Mouse (Mus musculus): ENCODE measurements around the gene Gadl1.
A peak's percentile ranks its signal among the peaks of the same experiment; 100 is the strongest.

Gene Gadl1

DNA sequence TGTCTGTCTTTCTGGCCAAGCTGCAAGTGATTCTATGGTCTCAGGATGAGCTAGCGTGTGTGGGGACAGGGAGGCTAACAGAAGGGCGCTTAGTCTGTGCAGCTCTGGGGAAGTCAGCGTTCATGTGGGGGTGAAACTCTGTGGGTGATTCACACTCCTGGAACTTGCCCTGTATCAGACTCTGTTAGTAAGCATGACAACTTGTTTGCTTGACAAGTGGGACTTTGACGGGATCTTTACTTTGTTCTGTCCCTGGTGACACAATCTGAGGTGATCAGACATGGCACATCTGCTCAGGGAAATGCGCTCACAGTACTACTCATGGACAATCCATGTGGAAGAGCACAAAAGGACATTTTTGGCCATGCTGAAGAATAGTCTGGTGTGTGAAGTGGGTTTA lies 178.0 kb downstream of the Gadl1 start:
- DNase-seq (ENCODE audit: low spot score in 2 of 2), result no peak

DNA sequence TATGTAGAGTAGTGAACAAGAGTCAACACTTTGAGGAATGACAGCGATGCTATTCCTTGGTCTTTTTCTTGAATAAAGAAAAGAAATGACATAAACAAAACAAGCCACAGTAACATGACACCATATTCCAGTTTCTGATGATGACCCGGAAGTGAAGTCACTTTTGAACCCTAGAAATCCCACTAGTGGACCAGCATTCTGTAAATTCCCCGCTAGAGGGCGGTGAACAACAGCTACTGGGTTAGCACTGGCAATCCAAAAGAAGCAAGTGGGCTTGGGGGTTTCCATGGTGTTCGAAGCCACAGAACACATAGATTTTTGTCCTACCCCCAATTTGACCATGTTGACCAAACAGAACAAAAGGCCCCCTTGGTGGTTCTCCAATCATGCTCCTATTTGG lies 178.6 kb downstream of the Gadl1 start:
- peak; percentile 54 to 70 for DNase-seq (ENCODE audit: low spot score in 2 of 2)

DNA sequence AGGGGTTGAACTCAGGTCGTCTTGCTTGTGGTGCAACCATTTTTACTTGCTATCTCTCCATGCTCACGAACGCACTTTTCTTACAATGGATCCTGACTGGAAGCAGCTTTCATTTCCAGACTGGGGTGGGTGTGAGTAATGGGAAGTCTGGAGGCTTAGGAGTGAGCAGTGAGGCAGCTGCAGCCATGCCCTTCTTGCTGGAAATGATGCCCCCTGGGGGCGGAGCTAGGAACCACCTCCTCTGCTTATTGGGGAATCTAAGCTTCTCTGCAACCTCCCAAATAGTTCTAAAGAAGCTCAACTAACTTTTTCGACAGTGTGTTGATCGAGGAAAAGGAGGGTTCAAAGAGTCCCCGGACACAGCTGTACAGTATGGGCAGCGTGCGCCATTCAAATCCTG lies 179.7 kb downstream of the Gadl1 start:
- DNase-seq (ENCODE audit: low spot score in 2 of 2), result no peak

DNA sequence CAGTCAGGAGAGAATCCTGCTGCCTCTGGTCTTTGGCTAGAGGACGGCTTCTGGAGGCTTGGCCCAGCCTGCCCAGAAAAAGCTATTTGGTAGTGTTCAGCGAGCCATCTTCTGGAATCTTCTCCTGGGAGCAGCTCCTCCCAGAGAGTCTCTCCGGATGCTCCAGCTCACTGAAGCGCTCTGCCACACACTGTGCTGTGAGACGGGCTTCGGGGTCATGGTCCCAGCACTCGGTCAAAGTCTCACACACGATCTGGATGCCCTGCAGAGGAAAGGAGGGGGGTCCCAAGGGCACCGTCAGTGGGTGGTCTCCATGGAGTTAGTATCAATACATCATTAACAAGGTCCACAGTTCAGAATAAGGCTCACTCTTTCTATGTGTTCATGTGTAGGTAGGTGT lies 181.0 kb downstream of the Gadl1 start:
- DNase-seq (ENCODE audit: low spot score in 2 of 2), result no peak

DNA sequence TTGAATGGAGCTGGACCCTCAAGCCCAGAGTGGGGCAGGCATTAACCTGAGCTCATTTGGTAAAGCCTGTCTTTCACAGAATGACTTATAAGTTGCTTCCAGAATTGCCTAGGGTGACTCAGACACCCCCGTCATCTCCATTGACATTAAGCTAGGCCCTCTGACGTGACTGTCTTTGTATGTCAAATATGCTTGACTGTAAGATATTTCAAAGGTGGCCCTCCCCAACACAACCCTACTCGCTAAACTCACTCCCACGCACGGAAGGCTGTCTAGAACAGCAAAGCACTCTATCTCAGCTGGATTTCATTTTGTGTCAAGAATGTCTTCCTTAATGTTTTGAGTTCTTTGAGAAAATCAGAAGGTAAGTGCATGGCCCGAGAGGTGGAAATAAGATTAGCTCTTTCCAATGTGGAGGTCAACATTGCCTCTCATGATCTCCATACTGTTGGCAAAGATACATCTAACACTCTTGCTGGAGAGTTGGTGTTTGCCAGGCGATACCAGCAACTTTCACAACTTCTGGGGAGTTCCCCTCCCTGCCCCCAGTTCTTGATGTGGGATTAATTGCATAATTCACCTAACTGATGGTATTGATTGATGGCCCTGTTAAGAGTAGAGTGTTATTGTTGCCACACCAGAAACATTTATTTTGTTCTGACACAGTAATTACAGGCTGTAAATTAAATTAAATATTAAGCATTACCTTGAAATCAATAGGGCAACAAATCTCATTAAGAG lies 182.0 kb downstream of the Gadl1 start:
- DNase-seq (ENCODE audit: low spot score in 2 of 2), result no peak

DNA sequence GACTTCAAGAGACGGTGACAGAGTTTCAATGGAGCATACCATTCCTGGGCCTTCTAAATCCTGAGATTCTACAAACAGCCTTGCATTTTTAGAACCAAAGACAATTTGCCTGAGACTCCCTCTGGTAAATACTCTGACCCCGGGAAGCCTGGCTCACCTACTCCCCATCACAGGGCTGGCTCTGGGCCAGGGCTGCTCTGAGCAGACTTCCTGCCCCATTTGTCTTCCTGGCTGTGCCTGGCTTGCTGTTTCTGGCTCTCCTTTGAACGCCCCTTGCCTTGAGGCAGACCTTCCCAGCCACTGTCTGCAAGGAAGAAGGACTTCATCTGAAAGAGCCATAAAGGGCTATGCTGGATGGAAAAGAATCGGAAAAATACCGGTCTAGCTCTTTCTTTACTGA lies 182.7 kb downstream of the Gadl1 start:
- DNase-seq (ENCODE audit: low spot score in 2 of 2), result peak; percentile 42 to 46

DNA sequence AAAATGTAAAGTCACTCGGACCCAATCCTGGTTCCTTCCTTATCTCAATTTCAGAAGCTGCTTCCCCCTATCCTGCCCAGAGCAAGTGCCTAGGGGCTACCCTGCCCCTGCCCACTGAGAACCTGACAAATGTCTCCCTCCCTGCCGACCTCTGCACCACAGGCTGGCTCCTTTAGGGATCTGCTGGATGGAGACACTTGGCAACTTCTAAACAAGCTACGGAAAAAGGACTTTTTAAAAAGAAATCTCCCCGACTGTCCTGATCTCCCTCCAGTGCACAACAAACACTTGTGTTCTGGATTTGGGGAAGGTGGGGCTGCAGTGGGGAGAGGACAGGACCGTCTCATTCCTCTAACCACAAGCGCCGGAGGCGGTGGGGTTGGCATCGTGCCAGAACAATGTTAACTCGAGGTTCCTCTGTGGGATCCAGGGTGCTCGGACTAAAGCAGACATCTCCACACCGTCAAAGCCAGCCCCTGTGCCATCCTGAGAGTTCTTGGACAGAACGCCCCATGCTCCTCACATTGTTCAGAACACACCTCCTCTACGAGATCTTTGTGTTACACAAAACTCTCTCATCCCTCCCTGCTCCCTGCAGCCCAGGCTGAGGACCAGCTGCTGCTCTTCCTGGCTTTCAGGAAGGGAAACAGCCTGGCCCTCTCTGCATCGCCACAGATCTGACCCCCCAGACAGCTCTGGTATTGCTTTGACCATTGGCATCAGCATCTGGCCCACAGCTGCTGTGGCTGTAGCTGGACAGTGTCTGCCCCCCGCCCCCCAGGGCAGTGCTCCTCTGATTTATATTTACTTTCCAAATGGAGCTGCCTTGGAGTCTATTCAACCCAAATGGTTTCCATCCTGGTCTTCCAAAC lies 189.7 kb downstream of the Gadl1 start:
- peak; percentile 43 to 63 for DNase-seq (ENCODE audit: low spot score in 2 of 2)

DNA sequence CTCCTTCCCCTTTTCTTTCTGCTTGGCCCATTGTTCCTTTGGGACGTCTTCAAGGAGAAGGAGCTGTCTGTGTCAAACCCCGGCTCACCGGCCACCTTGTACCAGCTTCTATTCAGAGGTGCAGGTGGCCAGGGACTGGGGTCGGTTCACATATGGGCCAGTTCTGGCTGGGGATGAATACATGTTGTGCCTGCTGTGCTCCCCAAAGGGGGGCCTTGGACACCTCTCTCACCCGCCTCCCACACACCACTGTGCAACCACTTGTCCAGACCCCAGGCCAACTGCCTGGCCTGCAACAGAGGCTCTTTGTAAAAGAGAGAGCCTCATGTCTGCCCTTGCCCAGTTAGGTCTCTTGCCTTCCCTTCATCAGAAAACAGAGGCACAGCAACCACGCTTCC lies 190.3 kb downstream of the Gadl1 start:
- DNase-seq (ENCODE audit: low spot score in 2 of 2), result no peak

DNA sequence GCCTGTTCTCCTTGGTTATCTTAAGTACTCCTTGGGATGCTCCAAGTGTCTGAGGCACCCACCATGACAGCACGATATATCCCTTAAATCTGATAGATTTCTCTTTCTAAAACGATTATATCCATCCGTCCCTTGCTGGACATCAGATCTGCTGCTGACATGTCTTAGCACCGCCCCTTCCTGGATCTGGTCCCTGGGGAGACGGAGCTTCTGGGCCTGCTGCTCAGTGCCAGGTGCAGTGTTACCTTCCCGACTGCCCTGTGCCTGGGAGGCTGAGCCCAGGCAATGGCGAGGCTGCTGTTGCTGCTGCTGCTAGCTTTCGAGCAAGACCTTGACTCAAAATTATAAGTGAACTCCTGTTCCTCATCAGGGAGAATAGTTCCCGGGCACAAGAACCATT lies 190.8 kb downstream of the Gadl1 start:
- no peak for DNase-seq (ENCODE audit: low spot score in 2 of 2)

DNA sequence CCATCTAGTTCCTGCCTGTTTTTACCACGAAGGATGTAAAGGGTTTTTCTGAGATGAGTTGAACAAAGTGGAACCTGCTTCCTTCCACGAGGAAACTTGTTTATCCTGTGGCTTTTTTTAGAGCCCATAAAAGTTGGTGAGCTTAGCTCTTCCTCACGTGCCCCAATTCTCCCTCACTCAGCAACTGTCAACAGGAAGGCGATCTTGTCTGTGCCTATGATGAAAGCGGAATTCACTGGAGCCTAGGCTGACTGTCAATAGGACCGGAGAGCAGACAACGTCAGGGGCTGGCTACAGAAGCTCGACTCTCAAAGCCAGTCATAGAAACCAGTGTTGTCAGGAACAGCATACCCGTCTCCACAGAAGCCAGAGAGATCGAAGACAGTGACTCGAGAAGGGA lies 192.6 kb downstream of the Gadl1 start:
- DNase-seq (ENCODE audit: low spot score in 2 of 2), result peak in 1 of 2 experiments; percentile 50

DNA sequence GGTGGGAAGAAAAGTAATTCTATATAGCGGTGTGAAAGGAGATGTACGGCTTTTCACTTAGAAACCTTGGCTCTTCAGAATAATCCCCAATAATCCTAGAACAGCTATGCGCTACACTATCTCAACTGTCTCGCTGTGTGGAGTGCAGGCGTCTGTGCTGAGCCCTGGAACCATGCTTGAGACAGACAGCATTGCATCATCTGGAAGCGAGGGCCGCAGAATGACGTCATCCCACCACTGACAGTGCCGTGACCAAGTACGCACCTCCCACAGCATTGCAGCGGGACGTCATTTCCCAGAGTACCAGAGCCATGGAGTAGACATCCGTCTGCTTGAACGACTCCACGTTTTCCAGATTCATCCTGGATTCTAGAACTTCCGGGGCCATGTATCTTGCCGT lies 195.5 kb downstream of the Gadl1 start:
- DNase-seq (ENCODE audit: low spot score in 2 of 2), result no peak

DNA sequence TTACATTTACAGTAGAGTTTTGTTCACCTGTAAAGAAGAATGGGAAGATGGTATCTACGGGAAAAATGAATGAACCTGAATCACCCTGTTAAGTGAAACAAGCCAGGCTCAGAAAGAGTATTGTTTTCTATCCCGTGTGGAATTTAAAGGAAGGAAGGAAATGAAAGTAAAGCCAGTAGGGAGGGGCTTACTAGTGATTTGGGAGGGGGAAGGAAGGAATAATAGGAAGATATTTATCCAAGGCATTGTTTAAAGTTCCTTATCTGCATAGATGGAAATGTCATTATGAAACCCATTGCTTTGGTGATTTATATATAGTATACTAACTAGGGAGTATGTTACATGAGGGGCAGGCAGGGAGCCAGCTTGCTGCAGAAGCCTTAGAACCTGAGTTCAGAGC lies 199.5 kb downstream of the Gadl1 start:
- DNase-seq (ENCODE audit: low spot score in 2 of 2), result no peak

DNA sequence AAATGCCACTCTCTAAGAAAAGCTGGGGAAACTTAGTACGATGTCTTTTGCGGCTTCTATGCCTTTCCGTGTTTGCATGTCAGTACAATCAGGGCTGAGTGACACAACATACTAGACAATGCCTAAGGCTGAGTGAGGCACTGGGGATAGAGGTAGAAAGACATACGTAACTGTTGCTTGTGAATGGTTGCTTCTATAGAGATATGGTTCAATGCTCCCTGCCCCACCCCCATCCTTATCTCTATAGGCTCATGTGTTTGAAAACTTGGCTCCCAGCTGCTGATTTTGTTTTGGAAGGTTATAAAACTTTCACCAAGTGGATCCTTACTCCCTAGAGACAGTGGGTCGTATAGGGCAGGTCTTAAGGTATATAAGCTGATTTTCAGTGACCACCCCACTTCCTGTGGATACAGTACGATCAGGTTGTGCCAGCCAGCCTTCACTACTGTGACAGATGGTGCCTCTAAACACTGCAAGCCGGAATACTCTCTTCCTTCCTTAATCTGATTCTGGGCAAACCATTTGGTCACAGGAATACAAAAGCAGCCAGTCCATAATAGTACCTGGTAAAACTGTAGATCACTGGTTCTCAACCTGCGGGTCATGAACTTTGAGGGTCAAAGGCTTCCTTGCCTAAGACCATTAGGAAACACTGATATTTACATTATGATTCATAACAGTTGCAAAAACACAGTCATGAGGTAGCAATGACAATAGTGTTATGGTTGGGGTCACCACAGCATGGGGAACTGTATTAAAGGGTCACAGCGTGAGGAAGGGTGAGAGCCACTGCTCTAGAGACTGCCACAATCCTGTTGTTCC lies 202.1 kb downstream of the Gadl1 start:
- DNase-seq (ENCODE audit: low spot score in 2 of 2), result no peak

DNA sequence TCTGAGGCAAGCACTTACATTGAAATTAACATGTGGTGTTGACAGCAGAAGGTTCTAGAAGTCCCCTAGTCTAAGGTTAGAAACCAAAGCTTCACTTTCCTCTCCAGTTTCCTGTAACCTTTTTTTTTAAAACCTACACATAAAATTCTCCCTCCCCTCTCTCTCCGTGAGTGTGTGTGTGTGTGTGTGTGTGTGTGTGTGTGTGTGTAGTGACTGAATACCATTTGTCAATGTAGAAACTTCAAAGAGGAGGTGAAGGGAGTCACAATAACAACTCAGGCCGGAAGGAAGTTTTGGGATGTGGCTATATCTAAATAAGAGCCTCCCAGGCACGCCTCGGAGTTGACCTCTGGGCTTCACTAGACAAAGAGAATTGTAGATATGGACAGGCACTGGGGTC lies 205.1 kb downstream of the Gadl1 start:
- peak; percentile 46 to 66 for DNase-seq (ENCODE audit: low spot score in 2 of 2)

DNA sequence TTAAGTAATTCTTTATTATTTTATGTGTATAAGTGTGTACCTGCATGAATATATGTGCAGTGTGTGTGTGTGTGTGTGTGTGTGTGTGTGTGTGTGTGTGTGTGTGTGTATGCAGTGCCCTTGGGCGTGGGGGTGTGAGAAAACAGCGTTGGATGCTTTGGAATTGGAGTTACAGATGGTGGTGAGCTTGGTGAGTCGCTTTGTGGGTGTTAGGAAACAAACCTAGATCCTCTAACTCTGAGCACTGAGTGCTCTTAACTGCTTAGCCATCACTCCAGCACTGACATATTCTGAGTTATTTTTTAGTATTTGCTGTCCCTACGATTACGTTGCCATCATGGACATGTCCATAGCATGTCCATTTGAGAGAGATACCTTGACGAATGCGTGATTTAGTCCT lies 206.6 kb downstream of the Gadl1 start:
- no peak for DNase-seq (ENCODE audit: low spot score in 2 of 2)

DNA sequence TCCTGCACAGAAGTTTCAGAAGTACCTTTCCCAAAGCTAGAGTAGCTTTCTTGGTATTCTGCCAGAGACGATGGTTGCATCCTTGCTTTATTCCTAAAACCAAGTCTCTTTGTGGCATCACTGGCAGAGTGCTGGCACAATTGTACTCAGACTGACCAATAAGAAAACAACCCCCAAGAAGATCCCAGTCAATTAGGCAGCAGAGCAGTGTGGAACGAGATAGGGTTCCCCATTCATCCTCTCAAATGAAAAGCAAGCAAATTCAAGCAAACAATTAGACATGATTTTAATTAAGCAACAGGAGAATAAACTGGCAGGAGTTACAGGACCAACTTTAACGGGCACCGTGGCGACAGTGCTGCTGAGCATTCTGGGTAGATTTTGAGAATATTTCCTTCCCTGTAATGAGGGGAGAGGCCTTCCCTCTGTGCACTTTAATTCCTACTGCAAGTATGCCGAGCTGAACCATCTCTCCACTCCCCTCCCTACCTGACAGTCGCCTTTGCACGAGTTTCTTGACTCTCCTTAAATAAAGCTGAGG lies 209.1 kb downstream of the Gadl1 start:
- DNase-seq (ENCODE audit: low spot score in 2 of 2), result no peak

DNA sequence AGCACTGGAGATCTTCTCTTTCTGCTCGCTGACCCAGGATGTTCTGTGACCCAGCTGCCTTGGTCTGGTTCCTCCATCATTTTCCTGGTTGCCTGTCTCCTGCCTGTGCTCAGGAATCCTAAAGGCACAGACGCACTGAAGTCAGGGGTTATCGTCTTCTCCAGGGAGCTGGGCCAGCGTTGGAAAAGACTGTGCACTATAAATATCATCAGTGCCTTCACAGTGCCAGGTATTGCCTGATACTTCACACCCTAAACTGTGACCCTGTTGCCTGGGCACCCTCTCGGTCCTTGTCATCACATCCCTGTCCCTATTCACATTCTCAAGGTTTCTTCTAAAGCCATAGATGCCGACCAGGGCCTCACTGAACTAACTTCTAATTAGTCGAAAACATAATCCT lies 210.7 kb downstream of the Gadl1 start:
- peak in 1 of 2 experiments; percentile 49 for DNase-seq (ENCODE audit: low spot score in 2 of 2)

DNA sequence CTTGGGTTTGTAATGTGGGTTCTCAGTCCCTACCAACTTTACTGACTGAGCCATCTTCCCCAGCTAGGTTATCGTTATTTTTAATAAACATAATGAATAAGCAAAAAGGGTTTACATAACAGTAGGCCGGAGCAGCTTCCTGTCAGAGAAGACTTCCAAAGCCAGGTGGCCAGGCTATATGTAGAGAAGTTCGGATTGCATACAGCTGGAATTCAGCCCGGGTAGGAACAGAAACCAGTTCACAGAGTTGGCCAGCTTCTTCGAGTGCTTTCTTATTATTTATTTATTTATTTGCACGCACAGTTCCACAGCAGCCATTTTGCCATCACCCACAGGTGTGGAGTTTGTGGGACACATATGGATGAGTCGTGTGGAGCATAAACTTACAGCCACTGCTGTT lies 212.2 kb downstream of the Gadl1 start:
- DNase-seq (ENCODE audit: low spot score in 2 of 2), result no peak

DNA sequence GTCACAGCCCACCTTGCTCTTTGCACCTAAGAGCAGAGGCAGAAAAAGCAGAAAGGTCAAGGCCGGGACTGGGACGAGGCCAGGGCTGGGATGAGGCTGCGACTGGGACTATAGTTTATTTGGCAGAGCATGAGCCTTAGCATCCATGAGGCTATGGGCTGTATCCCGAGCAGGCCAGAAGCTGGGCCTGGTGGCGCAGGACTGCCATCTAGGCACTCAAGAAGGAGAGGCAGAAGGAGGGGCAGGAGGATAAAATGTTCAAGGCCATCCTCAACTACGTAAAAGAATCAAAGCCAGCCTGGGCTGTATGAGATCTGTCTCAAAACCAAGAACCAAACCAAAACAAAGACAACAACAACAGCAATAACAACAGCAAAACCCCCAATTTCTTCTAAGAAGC lies 213.3 kb downstream of the Gadl1 start:
- no peak for DNase-seq (ENCODE audit: low spot score in 2 of 2)

DNA sequence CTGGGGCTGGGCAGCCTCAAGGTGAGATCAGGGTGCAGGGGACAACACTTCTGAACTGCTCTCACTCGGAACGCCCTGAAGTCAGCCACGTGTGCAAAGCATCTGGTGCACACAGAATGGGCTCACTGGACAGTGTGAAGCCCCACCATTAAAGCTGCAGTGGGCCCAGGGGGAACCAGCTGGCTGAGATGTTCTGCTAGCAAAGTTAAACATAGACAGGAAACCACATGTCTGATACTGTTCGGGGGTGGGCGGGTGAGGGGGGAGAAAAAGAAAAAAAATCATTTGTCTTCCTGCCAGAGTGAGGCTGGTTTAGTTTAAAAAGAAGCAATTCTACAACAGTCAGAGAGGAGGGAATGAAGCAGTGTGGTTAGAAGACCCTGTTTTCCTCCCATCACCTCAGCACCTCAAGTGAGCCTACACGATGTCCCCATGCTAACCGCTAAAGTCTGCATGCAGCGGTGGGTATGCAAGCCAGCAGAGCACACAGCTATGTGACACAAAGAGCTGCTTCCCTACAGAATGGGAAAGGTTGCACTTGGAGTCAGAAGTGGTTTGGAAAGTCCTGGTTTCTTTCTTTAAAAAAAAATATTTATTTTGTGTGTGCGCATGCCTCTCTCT lies 213.8 kb downstream of the Gadl1 start:
- DNase-seq (ENCODE audit: low spot score in 2 of 2), result peak in 1 of 2 experiments; percentile 61
